Mouse (Mus musculus) left cerebral cortex, postnatal 25 days (tissue): ENCODE results near the gene Jph3. TPM values are rescaled to one million over a fixed set of nuclear protein-coding genes. Genes with fewer than 3 reads are reported as not detected.

Experiments used
- DNase-seq, 2 experiments: peaks; one replicate each; pipeline ENCODE4 v3.0.0; 2022; ENCODE audit warnings: low spot score in 2 of 2, mixed read lengths in 1 of 2
- intact Hi-C: fragments of 180-260 bp; cut with DNase I; formaldehyde crosslinking; loops from one replicate; pipeline ENCODE4 v1.15.1; 2025
- total RNA-seq, 2 experiments: library from RNA; stranded (reverse); gene quantifications; 2 replicates each; pipeline ENCODE4 v1.2.3; 2021

Jph3 gene
- total RNA-seq, 2 experiments from 2014 or later = 254 to 260 TPM

DNA sequence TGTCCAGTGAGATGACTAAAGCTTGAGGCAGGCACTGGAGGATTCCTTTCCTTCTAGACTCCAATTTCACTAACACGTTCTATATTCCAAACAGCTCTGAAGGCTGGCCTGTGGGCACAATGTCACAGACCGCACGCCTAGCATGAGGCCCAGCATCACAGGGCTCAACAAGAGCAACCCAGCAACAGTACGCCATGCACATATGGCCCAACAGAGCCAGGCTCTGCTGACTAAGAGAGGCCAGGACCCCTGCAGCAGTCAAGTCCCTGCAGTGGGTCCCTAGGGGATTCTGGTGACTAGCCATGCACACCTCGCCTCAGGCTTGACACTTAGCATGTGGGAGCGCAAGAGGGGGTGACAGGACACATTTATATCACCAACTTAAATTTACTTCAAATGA is 91.4 kb downstream of the Jph3 start:
- intact Hi-C loops = no loop called here
- DNase-seq = no peak

DNA sequence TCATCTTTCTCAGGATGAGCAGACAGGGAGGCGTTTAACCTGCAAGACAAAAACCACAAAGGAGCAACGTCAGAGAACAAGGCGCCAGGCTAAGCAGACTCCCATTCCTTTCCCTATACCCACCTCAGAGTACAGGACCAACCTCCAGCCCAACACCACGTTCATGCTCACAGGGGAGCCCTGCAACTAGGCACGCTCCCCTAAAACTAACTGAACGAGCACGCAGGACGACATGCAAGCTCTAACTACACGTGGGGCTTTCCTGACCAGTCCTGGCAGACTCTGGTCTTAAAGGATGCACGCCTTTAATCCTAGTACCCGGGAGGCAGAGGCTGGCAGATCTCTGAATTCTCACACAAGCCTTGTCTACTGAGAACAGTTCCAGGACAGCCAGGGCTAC is 91.9 kb downstream of the Jph3 start:
- intact Hi-C loops = no loop called here
- no peak for DNase-seq

DNA sequence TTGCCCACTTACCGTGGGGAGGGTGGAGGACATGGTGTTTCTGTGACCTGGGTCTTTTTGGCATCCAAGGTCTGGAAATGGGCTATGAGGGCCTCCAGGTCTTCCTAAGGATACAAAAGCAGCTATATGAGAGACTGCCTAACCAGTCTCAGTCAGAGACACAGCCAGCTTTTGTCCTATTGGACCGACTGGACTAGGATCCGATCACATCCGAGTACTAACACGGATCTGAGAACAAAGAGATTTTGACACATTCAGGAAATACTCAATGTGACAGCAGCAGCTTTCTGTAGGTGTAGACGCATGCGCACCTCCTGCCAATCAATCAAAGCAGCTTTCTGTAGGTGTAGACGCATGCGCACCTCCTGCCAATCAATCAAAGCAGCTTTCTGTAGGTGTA is 92.3 kb downstream of the Jph3 start:
- no peak for DNase-seq
- intact Hi-C loops = no loop called here

DNA sequence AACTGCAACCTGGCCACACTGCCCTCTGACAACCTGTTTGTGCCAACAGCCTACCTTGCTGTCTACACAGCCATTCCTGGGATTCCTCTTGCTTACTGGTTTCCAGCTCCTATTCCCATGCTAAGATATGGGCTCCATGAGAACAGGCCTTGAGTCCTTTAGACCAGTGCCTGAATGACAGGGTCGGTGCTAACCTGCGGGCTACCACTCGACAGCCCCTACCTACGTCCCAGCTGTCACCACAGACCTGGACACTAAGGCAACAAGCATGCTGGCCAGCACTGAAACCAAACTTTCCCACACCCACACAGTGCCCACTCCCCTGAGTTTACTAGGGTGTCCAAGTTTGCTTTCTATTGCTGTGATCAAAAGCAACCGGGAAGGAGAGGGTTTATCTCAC is 98.3 kb downstream of the Jph3 start:
- intact Hi-C loops = no loop called here

DNA sequence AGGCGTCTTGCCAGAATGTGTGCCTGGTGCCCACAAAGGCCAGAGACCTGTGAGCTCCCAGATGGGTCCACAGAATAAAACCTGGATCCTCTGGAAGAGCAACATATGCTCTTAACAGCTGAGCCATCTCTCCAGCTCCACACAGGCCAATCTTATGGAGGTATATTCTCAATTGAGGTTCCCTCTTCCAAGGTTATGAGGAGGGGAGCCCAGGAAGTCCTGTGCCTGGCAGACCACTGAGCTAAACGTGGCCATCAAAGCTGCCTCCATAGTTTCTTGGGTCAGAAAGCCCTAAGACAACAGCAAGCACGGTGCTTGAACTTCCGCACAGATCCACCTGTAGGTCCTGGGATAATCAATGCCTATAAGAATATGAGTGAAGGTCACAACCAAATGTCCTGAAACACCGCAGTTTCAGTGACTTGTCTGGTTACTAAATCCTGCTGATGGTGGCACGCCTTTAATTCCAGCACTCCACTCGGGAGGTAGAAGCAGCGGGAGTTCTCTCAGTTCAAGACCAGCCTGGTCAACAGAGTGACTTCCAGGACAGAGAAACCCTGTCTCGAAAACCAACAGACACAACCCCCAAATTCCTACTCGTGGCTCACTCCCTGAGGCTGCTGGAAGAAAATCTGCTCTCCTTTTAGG is 99.1 kb downstream of the Jph3 start:
- no peak for DNase-seq
- intact Hi-C loops = no loop called here

More for the DNA sequence above, 98.3 kb downstream of the Jph3 start:
- DNase-seq = no peak

DNA sequence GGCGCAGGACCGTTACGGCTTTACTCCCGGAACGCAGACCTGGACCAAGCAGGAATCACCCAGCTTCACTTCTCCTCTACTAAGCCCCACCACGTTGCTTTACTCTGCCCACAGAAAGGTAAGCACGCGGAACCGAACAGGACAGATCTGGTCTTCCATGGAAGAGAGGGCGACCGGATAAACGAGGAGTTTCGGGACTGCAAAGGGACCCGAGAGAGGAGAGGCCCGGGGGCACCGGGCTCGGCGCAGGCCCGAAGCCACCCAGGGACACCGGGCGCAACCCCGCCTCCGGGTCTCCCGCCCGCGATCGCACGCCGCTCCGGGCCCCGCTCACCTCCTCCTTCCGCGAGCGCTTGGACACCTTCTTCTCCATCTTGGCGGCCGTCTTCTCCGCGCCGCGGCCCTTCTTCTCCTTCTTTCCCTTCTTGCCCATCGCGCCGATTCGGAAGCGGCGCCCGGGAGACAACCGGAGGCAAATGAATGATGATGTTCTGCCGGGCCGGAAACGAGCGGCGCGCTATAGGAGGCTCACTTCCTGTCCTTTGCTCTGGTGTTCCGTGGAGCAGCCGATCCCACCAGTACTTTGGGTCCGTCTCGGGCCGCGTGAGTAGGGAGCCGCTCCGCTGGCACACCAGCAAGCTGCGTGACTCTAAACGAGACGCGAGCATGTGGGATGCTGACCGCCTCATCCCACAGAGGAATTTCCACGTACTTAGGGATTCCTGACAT is 99.8 kb downstream of the Jph3 start, which contains the start of gene Klhdc4:
Gene Klhdc4, minus strand, starts transcription at position 522 of the 729 bp plus-strand sequence.
- DNase-seq = peak; percentile 91 to 95
- intact Hi-C loops = no loop called here

DNA sequence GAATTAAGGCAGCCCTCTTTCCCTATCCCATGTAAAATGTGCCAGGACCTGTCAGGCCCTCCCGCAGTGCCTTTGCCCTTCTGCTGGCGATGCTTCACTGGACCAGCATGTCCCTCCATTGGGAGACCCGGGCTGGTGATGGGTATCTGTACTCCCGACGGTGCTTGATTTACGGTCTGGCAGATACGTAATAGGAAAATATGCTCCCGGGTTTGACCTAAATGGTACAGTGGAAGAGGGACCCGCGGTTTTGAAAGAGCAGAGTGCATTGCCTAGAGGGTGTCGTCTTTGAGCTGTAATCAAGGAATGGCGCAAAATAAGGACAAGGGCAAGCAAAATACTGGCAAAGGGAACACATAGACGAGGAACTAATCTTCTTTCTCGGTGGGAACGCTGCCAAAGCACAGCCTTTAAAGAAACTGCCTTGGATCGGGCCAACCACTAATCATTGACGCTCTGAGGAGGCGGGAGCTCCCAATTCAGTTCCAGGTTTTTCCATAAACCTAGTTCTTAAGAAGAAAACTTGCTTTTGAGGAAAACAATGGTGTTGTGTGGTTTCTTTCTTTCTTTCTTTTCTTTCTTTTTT is 100.4 kb downstream of the Jph3 start:
- peak in 1 of 2 experiments; percentile 31 for DNase-seq
- intact Hi-C loops = loop anchor here (5.0 kb wide), 2 partner anchors 113 to 228 kb away; no protein-coding TSS in a partner anchor

DNA sequence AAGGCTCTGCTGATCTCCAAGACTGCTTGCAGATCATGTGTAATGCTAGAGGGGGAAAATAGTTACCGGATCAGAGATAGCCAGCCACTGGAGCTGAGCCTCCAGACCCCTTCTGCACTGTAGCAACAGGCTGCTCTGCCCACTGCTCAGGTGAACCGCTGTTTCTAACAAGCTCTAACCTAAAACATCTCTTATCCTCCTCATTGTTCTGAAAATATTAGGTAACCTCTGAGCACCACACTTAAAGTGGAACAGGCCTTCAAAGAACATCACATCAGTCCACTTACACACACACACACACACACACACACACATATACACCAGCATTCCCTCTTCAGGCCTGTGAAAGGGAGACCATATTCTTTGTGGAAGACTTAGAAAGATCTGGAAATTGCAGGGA is 102.6 kb downstream of the Jph3 start:
- DNase-seq = no peak

DNA sequence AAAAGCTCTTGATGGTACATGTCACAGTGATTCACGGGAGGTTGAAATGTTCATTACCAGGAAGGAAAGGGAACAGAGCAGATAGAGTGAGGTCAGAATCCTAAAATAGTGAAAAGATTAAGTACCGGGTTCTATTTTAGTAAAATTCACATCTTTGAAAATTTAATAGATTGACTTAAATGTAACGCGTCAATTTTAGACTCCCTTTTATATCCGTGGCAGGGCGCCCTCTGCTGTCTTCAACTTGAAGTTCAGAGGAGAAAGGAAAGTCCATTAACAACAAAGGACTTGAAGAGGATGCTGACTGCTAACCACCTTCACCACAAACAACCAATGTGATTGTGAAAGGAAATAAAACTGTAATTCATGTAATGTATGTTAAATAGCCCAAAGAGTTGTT is 103.1 kb downstream of the Jph3 start:
- DNase-seq = peak; percentile 74 to 86
- intact Hi-C loops = loop anchor here (5.0 kb wide), 2 partner anchors 115 to 230 kb away; no protein-coding TSS in a partner anchor

More for the DNA sequence above, 102.6 kb downstream of the Jph3 start:
- intact Hi-C loops = loop anchor here (5.0 kb wide), 2 partner anchors 115 to 230 kb away; no protein-coding TSS in a partner anchor

DNA sequence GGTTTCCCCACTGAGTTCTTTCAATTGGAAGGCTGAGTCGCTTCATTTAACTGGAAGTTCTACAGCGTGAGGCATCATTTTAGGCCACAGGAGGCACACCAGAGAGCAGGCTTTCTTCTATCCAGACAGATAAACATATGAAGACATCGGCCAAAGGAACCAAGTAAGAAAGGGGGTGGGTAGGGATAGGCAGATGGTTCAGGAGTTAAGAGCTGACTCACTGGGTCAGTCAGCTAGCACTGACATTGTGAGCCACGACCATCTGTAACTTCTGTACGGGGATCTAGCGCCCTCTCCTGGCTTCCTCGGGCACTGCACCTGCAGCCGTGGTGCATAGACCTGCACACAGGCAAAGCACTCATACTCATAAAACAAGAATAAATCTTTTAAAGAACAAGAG is 111.8 kb downstream of the Jph3 start:
- intact Hi-C loops = no loop called here
- DNase-seq = peak; percentile 58 to 82

DNA sequence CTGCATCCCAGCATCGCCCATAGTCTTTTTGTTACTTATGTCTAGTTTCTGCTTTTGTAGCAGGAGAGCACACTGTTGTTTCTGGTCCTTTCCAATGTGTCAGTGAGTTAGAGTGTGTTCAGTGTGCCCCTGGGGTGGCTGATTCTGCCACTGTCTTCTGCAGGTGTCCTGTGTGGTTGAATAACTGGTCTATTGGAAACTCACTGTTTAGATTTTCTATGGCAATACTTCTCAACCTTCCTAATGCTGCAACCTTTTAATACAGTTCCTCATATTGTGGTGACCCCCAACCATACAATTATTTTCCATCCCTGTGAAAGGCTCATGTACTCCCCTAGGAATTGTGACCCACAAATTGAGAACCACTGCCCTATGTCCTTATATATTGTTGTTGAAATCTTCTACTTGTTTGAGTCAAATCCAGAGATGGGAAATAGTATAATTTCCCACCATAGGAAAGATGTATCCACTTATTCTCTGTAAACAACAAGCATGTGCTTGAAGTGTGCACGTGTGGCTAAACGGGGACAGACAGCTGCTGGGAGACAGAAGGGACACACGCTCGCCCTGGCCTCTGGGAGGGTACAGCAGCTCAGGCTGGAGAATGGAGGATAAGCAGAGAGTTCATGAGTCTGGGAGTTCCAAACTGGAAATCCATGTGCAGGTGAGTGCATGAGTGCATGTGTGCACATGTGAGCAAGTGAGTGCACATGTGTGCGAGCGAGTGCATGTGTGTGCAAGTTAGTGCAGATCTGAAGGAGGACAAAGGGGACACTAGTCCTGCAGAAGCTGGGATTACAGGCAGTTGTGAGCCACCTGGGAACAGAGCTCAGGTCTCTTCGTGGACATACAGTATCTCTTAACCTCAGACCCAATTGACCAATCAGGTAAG is 112.9 kb downstream of the Jph3 start:
- intact Hi-C loops = no loop called here
- DNase-seq = no peak

DNA sequence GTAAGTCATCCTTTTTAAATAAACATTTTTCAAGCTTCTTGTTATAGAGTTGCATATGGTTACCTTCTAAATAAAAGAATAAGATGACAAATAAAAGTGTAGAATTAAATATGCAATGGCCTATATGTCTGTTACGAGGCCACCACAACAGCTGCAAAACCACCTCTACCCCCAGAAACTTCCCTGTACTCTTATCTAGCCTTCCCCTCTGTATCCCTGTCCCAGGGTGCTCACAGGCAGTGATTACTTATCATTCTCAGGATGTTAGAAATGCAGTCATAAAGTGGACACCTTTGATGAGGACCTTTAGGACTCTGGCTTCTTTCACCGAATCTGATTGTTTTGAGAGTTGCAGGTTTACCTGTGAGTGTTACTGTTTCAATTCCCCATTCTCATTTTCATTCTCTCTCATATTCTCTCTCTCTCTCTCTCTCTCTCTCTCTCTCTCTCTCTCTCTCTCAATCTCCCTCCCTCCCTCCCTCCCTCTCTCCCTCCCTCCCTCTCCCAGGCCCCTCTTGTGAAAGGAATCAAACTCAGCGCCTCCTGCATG is 113.8 kb downstream of the Jph3 start:
- no peak for DNase-seq
- intact Hi-C loops = no loop called here

Other genes starting within 250 kb of the Jph3 start
- gene 1700018B08Rik, start 185.3 kb upstream of the Jph3 start, total RNA-seq = not detected
- 10 to 100 TPM; 90.3 to 91.6 TPM for gene Fbxo31, start 150.8 kb upstream of the Jph3 start, total RNA-seq
- 100 to 1,000 TPM; 180 to 191 TPM for gene Map1lc3b, start 139.3 kb upstream of the Jph3 start, total RNA-seq
- 10 to 100 TPM; 63.2 to 71.9 TPM for gene Zcchc14, start 76.7 kb upstream of the Jph3 start, total RNA-seq
- gene Klhdc4, start 99.9 kb downstream of the Jph3 start, total RNA-seq = 10 to 100 TPM; 28.0 to 28.1 TPM
- gene Slc7a5, start 178.1 kb downstream of the Jph3 start, total RNA-seq = 10 to 100 TPM; 65.8 to 76.2 TPM
- not detected for gene Car5a, start 215.3 kb downstream of the Jph3 start, total RNA-seq
- gene Banp, start 220.1 kb downstream of the Jph3 start, total RNA-seq = 10 to 100 TPM; 36.5 to 58.6 TPM